Mouse (Mus musculus) cerebellum, adult 11 months (tissue): Measurements from ENCODE around the gene Tfdp1.

Source experiments
- DNase-seq: peaks from one replicate; pipeline ENCODE4 v3.0.0; 2022

Tfdp1 gene

DNA sequence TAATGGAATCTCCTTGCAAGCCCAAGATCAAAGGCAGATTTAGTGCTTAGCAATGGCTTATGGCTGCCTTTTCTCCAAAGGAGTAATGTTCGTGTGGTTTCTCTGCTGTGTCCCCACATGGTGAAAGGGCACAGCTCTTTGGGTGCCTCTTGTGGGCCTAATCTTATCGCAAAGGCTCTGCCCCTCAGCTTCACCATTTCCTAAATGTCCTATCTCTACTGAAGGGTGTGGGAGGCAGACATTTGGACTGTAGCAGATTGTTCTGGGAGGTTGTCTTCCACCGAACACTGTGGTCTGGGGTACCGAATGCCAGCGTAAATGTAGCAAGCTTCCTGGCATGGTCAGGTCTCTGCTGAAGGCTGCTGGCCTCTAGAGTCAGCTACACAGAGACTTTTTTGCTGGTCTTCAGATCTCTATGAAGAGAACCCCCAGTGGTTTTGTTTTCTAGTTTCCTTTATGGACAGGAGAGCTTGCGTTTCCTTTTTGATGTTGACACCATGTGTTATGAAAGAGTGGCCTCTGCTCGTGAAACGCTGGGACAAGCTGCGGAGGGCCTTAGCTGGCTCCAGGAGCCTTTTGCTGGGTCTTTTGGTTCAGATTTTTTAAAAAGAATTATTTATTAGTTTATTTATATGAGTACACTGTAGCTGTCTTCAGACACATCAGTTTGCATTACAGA lies 14.7 kb downstream of the Tfdp1 start:
- DNase-seq = no peak

DNA sequence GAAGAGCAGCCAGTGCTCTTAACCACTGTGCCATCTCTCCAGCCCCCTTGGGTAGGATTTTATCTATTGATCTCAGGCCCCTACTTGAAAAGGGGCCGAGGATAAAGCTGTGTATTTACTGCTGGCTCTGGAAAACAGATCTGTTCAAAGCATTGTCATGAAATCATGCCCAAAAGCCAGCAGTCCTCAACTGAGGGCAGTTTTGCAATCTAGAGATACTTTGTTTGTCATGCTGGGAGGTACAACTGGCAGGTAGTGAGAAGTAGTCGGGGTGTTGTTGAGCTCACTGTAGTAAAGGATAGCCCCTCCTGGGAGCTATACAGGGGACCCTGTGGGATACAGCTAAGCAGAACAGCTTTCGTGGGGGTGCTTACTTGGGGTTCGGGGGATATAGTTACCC lies 15.3 kb downstream of the Tfdp1 start:
- no peak for DNase-seq

DNA sequence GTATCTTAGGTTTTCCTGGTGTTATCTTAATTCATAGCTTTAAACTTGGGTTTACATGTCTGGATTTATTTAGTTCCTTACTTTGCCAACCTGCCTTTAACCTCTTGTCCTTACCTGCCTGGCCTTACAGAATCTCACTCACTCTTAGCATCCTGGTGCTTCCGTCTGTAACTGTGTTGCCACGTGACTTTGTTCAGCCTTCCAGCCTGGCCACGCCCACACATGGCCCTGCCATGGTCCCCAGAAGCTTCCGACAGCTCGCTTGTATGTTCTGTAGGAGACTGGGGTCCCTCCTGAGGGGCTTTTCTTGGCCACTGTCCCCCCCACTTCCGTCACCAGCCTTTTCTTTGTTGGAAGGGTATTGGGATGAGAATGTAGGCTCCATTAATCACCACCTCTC lies 17.7 kb downstream of the Tfdp1 start:
- no peak for DNase-seq

DNA sequence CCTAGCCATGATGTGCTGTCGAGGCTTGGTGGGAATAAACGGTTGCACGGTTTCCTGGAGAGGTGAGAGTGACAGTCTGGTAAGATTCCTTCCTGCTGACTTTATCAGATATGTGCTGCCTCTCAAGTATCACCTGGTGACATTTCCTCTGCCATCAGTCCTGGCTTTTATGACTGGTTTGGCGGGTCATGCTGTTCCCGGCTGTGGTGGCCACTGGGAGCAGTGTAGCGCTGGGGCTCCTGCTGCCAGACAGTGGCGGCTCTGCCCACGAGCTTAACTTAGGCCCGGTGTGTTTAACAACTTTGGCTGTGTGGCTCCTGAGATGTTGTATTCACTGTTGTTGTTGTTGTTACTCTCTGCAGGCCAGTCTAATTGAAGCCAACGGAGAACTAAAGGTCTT lies 18.1 kb downstream of the Tfdp1 start:
- DNase-seq = no peak

DNA sequence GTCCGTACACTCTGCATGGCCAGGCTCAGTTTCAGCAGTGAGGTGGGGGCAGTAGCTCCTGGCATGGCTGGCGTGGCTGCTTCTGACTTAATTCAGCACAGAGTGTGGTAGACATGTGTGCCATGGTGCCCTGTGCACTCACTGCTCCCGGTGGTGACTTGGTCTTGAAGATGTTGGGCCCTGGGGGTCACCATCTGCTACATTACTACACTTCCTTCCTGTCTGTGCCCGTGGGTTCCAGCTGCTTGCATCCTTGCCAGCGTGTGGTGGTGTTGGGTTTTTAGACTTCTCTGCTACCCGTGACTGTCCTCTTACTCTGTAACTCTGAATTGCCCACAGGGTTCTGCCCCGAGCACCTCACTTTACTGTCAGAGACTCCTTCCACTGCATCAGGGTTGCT lies 21.7 kb downstream of the Tfdp1 start:
- no peak for DNase-seq

DNA sequence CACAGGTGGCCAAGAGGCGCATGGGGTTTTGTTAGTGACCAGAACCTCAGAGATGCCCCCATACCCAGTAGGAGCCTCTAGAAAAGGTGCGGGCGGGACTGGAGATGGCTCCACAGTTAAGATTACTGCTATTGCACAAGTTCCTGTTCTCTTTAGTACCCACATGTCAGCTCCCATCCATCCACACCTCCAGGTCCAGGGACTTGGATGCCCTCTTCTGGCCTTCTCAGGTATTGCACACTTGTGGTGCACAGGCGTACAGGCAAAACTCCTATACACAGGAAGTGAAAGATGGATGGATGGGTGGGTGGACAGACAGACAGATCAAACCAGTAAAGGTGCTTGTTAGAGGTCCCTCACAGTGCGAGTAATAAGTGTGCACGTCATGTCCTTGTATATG lies 23.3 kb downstream of the Tfdp1 start:
- DNase-seq = no peak

DNA sequence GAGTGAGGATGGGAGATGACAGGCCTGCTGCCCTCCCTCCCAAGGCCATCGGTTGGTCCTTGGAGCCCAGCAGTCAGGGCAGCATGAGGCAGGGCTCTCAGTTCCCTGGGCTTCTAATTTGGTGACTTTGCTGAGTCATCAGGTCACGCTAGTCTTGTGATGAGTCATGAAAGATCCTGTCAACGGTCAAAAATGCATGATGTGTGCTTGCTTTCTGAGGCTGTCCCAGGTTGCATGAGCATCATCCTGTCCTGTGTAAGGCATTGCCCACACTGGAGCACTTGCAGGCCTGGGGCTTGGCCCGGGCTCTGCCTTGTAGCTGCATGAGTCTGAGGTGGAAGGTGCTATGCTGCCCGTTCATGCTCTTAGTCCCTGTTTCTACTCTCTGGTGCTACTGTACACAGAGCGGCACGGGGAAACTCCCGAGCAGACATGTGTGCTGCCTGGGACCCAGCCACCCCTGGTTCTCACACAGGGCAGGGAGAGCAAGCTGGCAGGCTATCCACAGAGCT lies 34.7 kb downstream of the Tfdp1 start:
- DNase-seq = no peak

DNA sequence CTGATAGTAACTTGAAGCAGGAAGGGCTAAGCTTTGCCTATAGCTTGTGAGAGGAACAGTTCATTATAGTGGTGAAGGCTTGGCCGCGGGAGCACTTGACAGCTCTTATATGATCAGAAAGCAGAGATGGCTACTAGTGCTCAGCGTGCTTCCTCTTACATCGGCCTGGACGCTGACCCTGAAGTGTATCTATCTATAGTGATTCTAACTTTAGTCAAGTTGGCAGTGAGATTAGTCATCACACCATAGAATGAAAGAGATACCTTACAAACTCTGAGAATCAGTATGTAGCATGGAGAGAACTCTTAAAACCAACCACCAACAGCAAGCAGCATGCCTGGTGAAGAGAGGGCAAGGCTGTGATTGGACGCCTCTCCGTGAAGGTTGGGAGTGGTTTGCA lies 43.1 kb downstream of the Tfdp1 start:
- no peak for DNase-seq

DNA sequence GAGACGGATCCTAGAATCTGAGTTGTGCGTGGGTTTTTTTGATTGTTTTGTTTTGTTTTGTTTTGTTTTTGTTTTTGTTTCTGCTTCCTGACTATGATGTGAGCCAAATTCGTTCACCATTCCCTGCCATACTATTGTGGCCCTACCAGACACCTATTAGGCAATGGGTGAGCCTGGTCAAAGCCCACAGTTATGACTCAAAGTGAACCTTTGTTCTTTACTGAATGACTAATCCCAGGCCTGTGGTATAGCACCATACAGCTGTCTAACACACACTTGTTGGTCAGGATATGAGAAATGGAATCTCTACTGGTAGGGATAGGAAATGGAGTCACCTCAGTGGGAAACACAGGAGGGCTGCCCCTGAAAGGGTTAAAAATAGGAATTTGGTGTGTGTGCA lies 44.0 kb downstream of the Tfdp1 start:
- DNase-seq = no peak

DNA sequence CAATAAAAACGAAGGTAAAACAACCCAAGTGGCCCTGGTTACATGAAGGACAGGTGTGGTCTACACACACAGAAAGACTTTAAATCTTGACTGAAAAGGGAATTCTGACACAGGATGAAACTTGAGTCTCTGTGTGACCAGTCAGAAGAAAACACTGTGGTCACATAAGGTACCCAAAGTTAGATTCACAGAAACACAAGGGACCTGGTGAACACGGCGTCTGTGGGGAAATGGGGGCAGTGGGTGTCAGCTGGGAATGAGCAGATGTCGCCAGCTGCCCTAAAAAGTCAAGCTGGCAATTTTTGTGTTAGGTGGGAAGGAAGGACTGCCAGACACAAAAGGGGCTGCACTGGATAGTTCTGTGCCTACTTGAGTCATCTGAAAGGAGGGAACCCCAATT lies 44.4 kb downstream of the Tfdp1 start:
- no peak for DNase-seq

DNA sequence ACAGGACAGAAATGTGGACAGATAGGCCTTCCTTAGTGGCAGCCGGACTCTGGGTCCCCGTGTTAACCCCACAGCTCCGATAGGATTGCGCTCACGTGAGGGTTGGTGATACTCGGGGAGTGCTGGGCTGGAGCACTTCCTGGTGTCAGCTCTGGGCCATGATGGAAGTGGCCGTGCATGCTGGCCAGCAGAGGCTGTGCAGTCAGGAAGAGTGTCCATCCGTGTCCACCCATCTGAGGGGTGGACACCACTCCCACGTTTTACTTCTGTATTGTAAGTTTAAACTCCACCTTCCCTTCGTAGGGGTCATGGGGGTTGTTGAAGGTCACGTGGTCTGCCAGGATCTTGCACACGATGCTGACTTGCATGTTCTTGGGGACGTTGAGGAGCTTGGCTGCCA lies 47.8 kb downstream of the Tfdp1 start:
- DNase-seq = no peak

DNA sequence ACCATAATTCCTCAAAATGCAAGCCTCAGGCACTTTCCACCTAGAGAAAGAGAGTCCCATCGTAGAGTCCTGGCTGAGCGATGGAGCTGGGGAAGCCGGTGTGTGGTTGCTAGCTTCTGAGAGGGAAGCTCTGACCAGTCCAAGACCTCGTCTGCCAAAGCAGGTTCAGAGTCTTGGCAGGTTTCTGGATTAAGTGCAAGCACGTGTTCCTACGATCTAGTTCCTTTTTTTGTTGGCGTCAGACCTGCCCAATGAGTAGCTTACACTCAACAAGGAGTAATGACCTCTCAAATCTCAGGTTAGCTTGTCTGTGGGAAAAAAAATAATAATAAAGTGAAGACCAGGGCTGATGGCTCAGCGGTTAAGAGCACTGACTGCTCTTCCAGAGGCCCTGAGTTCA lies 49.2 kb downstream of the Tfdp1 start:
- no peak for DNase-seq

DNA sequence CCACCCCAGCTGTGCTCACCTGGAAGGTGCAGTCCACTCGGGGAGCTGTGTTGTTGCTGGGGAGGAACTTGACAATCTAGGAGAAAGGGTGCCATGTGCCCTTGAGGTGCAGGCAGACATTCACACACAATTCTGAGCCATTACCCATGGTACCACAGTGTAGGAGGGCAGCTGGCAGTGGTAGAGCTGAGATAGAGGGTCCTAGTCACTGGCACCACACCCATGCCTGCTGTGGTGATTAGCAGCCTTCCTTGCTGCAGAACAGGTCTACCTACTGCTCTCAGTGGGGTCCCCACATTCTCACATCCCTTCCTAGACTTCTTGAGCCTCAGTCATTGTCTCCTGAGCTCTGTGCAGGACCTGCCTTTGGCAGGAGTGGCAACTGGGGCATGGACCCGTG lies 50.2 kb downstream of the Tfdp1 start:
- no peak for DNase-seq

DNA sequence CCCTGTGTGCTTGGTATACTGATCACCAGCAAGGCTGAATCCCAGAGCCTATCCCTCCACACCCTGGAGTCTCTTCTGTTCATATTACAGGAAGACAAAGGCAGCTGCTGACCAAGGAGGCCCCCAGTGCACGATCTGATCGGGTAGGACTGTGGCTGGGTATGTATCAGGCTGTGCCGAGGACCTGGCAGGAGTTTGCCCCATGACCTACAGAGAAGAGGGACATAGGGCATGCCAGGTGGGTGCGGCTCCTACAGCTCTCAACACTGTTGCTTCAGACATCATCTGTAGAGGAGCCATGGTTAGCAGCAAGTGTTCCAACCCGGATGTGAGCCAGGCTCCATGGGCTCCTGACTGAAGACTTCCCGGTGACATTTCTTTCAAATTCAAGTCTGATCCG lies 55.3 kb downstream of the Tfdp1 start:
- DNase-seq = no peak

DNA sequence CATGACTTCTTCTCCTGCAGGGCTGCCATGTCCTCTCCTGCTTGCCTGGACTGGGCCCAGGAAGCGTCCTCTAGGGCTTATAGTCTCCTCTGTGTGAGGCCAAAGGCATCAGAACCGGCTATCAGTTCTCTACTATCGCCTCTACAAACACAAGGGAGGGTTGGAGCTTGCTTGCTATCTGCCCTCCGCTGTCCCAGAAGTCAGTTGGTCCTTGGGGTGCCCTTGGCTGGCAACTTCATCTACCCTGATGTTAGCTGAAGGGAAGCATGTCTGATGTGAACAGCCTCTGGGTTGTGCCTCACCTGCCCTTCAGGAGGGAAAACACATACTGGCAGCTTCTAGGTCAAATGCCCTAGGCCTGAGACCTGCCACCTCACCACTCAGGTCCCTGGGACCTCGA lies 58.2 kb downstream of the Tfdp1 start, which contains the start of gene Atp4b:
Gene Atp4b, minus strand, starts transcription at position 101 of the 400 bp plus-strand sequence.
- no peak for DNase-seq

DNA sequence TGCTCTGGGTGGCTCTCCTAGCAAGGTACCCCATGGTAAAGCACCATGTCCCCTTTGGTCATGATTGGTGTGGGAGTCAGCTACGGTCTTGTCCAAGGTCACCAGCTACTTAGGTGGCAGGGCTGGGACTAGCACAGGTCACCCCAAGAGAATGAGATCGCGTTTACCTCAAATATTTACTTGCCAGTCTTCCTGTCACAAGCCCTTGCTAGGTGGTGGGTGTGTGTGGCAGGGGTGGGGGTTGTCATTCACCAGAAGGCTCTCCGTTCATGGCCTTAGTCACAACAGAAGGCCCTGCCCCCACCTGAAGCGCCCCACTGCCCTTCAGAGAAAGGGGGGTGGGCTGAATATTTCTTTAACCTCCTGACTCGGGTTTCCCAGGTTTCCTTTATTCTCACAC lies 65.0 kb downstream of the Tfdp1 start:
- no peak for DNase-seq

DNA sequence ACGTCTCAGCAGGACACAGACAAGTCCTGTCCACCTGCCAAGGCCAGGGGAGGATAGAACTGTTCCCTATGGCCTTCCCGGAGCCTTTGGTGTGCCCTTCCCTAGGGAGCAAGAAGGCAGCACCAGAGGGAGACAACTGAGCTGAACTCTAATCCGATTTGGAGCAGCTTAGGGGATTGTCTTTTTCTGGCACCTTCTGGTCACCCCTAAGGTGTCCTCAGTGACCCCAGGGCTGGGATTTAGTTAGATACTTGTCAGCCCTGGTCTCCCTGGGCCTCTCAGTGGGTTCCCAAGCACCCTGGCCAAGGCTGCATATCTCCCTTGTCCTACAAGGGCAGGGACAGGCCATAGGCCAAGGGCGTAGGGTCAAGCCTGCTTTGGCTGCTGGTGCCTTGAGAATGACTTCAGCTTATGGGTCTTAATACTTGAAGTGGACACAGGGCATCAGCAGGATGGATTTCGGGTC lies 66.1 kb downstream of the Tfdp1 start, which contains the start of gene Grk1:
Gene Grk1, plus strand, starts transcription at position 416 of the 466 bp plus-strand sequence.
- DNase-seq = no peak

DNA sequence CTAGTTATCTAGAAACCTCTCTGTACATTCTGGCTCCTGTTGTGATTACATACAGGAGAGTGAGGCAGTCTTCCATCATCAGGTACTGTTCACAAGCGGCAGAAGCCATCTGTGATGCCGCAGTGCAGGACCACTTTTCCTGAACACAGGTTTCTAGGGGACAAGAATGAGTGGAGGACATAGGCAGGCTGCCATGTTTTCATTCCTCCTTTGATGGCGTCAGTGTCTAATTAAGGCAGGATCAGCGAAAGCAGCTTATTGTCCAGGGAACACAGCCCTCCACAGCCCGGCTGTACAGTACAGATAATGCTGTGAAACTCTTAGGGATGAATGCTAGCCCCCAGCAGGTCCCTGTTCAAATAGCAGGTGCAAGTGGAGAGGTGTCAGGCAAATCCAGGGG lies 67.5 kb downstream of the Tfdp1 start:
- DNase-seq = no peak

DNA sequence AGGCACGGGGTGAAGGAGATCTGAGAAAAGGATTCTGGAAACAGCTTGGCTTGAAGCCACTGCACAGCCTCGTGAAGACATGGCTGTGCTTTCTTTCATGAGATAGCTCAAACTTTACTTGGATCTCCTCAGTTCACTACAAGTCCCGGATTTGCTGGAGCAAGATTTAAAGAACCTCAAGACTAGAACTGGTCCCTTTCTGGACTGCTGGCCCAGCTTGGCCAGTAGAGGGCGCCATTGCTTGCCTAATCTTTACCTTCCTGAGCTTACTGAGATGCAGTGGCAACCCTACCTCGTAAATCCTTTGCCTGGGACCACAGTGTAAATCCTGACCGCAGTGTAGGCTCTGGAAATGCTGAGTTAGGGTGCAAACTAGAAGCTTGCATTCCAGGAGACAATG lies 73.0 kb downstream of the Tfdp1 start:
- DNase-seq = peak; percentile 36

DNA sequence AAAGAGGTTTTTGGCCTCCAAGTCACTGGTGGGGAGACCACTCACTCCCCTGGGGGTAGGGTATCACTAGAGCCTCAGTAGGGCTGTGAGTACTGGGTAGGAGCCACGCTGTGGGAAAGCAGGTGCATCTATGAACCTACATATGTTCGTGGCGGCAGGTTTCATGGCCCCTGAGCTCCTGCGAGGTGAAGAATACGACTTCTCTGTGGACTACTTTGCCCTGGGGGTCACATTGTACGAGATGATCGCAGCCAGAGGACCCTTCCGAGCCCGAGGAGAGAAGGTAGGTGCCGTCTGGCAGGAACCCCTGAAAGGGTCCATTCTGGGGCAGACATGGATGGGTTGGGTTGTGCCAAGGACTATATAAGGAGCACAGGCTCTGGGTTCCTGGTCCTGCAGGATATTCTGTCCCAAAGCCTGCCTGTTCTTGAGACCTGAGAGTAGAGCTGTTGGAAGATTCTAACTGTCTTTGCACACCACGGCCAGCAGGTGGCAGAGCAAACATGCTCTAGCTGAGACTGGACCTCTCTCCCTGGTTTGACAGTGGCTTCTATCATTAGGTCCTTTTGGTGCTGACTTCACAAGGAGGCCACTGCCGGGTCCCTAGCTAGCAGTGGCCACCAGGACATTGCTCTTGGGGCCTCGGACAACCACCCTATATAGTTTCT lies 74.5 kb downstream of the Tfdp1 start:
- peak; percentile 39 for DNase-seq

DNA sequence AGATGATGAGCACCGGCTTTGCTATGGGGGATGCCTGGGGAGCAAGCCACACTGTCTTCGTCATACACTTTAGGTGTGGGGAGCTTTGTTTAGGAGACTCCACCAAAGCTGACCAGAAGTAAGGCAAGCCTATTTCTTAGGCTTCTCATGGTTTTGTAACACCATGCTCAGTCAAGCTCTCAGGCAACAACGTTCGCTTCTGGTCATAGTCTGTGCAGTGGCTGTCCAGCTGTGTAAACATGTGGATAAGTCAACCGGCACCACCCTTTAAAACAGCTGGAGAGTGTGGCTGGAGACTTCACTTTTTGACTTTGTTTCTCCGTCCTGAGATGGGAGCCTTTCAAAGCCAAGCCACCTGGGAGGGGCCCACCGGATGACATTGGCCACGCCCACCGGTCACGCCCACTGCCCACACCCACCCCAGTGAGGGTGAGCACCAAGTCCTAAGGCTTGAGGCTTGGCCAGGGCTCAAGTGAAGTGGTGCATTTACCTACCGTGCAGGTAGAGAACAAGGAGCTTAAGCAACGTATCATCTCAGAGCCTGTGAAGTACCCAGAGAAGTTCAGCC lies 75.4 kb downstream of the Tfdp1 start:
- no peak for DNase-seq

DNA sequence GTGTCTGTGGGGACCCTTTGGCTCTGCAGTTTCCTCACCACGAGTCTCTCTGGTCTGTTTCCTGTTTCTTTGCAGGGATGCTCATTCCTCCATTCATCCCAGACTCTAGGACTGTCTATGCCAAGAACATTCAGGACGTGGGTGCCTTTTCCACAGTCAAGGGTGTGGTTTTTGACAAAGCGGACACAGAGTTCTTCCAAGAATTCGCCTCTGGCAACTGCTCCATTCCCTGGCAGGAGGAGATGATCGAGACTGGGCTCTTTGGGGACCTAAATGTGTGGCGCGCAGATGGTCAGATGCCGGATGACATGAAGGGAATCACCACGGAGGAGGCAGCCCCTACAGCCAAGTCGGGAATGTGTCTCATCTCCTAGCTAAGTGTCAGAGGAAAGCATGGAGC lies 77.3 kb downstream of the Tfdp1 start:
- no peak for DNase-seq

DNA sequence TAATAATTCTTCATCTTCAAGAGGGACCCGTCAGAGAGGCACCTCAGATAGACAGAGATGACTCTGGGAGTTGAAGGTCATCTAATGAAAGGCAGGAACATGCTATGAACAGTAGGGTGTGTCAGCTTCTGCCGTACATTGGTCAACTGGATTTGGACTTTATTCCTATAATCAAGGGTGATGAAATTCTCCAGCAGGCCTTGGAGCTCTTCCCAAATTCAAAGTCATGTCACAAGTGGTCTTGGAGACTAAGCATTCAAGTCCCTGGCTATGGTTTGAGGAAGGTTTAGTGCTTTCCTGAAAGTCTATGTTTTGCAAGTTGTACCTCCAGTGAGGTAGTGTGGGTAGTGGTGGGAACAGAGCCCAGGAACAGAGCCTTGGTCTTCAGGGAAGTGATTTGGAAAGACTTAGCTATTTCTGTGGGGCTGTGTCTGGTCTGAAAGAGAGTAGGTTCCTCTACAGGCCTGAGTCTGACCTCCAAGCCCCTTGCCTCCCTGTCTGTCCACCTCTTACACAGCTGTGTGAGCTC lies 80.6 kb downstream of the Tfdp1 start:
- DNase-seq = no peak

DNA sequence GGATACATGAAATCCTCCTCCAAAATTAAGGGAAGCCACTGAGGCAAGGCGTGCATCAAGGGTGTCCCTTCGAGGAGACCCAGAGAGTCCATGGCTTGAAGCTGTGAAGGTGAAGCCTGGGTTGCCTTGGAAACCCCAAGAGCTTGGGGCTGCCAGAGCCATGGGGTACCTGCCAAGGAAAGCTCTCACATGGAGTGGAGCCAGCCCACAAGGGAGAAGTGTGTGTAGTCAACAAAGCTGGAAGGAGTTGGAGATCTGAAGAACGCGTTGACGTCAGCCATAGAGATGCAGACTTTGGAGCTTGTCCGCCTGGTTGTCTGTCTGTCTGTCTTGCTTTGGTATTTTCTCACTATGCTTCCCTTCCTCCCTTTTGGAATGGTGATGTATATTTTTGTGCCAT lies 82.4 kb downstream of the Tfdp1 start:
- DNase-seq = no peak
